Mouse (Mus musculus) MEL (cell line): ENCODE data around the gene Nptx1. TPM values are rescaled to one million over a fixed set of nuclear protein-coding genes. Genes with fewer than 3 reads are reported as not detected.

ENCODE experiments used
- DNase-seq: peaks from one replicate; pipeline ENCODE4 v3.0.0; 2011; ENCODE audit warnings: low read depth, low spot score
- H3K27ac ChIP-seq: 2 replicates; pipeline ENCODE4 v1.5.1; 2012; ENCODE audit warnings: low read depth, mild to moderate bottlenecking, control low read depth, low read length, moderate library complexity; ENCODE audit not compliant: control insufficient read depth
- H3K27me3 ChIP-seq, 2 experiments: fragments of 150-350 bp in 1 of 2; sonication (generic) in 1 of 2; 2 replicates each; pipeline ENCODE4 v1.6.1; 2012; ENCODE audit warnings: low read length in 2 of 2, mild to moderate bottlenecking in 2 of 2, improper control_type of control experiment in 1 of 2, moderate library complexity in 1 of 2; ENCODE audit not compliant: insufficient read depth in 2 of 2, control insufficient read depth in 1 of 2
- H3K36me3 ChIP-seq, 2 experiments: 2 replicates each; pipeline ENCODE4 v1.6.1; 2012 to 2014; ENCODE audit warnings: low read length in 2 of 2, improper control_type of control experiment in 1 of 2, inconsistent platforms in 1 of 2, mild to moderate bottlenecking in 1 of 2; ENCODE audit not compliant: insufficient read depth in 2 of 2, control insufficient read depth in 1 of 2
- H3K4me1 ChIP-seq, 2 experiments: fragments of 150-350 bp in 1 of 2; sonication (generic) in 1 of 2; 2 replicates each; pipeline ENCODE4 v1.6.1; 2012; ENCODE audit warnings: low read length in 2 of 2, improper control_type of control experiment in 1 of 2, mild to moderate bottlenecking in 1 of 2; ENCODE audit not compliant: insufficient read depth in 2 of 2, control insufficient read depth in 1 of 2
- H3K4me3 ChIP-seq, 2 experiments: fragments of 150-350 bp in 1 of 2; sonication (generic) in 1 of 2; 2 replicates each; pipeline ENCODE4 v1.5.1; 2012; ENCODE audit warnings: low read depth in 2 of 2, low read length in 2 of 2, mild to moderate bottlenecking in 2 of 2, moderate library complexity in 2 of 2, control low read depth in 1 of 2, improper control_type of control experiment in 1 of 2; ENCODE audit not compliant: control insufficient read depth in 1 of 2, insufficient read depth in 1 of 2
- H3K79me2 ChIP-seq: 2 replicates; pipeline ENCODE4 v1.6.1; 2012; ENCODE audit warnings: mild to moderate bottlenecking, low read length, moderate library complexity; ENCODE audit not compliant: control insufficient read depth, poor library complexity, insufficient read depth
- H3K9ac ChIP-seq: 2 replicates; pipeline ENCODE4 v1.6.1; 2012; ENCODE audit warnings: low read depth, mild to moderate bottlenecking, control low read depth, low read length, moderate library complexity; ENCODE audit not compliant: control insufficient read depth, poor library complexity, severe bottlenecking
- H3K9me3 ChIP-seq: fragments of 150-350 bp; sonication (generic); replicated peaks from 2 replicates; pipeline ENCODE4 v1.6.1; 2012; ENCODE audit warnings: mild to moderate bottlenecking, low read length, improper control_type of control experiment, moderate library complexity; ENCODE audit not compliant: insufficient read depth
- BHLHE40 ChIP-seq: IDR thresholded peaks from 2 replicates; pipeline ENCODE4 v1.6.1; 2012; ENCODE audit warnings: low read depth, mild to moderate bottlenecking, inconsistent platforms, low read length, improper control_type of control experiment, borderline replicate concordance
- CTCF ChIP-seq, 3 experiments: IDR thresholded peaks in 2 of 3; conservative IDR thresholded peaks in 1 of 3; 2 replicates each; pipeline ENCODE4 v1.5.1; 2011 to 2012; ENCODE audit warnings: low read length in 3 of 3, low read depth in 2 of 3, mild to moderate bottlenecking in 2 of 3, improper control_type of control experiment in 1 of 3, inconsistent platforms in 1 of 3, mixed read lengths in 1 of 3, moderate library complexity in 1 of 3; ENCODE audit not compliant: control insufficient read depth in 1 of 3, insufficient read depth in 1 of 3, poor library complexity in 1 of 3, severe bottlenecking in 1 of 3
- E2F4 ChIP-seq: IDR thresholded peaks from 2 replicates; pipeline ENCODE4 v1.6.1; 2011; ENCODE audit warnings: low read depth, low read length, improper control_type of control experiment, borderline replicate concordance
- ELF1 ChIP-seq: IDR thresholded peaks from 2 replicates; pipeline ENCODE4 v1.6.1; 2014; ENCODE audit warnings: low read depth, mild to moderate bottlenecking, inconsistent platforms, low read length, improper control_type of control experiment, moderate library complexity
- ETS1 ChIP-seq: IDR thresholded peaks from 2 replicates; pipeline ENCODE4 v1.6.1; 2012; ENCODE audit warnings: low read depth, mild to moderate bottlenecking, inconsistent platforms, low read length, improper control_type of control experiment, moderate library complexity
- GABPA ChIP-seq: IDR thresholded peaks from 2 replicates; pipeline ENCODE4 v1.6.1; 2012; ENCODE audit warnings: low read depth, mild to moderate bottlenecking, inconsistent platforms, low read length, improper control_type of control experiment, moderate library complexity
- HCFC1 ChIP-seq: IDR thresholded peaks from 2 replicates; pipeline ENCODE4 v1.6.1; 2012; ENCODE audit warnings: low read depth, mild to moderate bottlenecking, inconsistent platforms, low read length, improper control_type of control experiment, moderate library complexity
- KAT2A ChIP-seq: conservative IDR thresholded peaks from 2 replicates; pipeline ENCODE4 v1.6.1; 2012; ENCODE audit warnings: low read depth, low read length, improper control_type of control experiment, inconsistent platforms
- MAFK ChIP-seq: IDR thresholded peaks from 2 replicates; pipeline ENCODE4 v1.6.1; 2011; ENCODE audit warnings: low read depth, mild to moderate bottlenecking, low read length, improper control_type of control experiment, borderline replicate concordance
- MAX ChIP-seq: IDR thresholded peaks from 2 replicates; pipeline ENCODE4 v1.6.1; 2011; ENCODE audit warnings: low read length, improper control_type of control experiment
- MAZ ChIP-seq: IDR thresholded peaks from 2 replicates; pipeline ENCODE4 v1.6.1; 2012; ENCODE audit warnings: low read depth, mild to moderate bottlenecking, inconsistent platforms, low read length, improper control_type of control experiment
- MEF2A ChIP-seq: IDR thresholded peaks from 2 replicates; pipeline ENCODE4 v1.6.1; 2014; ENCODE audit warnings: low read depth, mild to moderate bottlenecking, inconsistent platforms, low read length, improper control_type of control experiment; ENCODE audit not compliant: poor library complexity, insufficient replicate concordance, severe bottlenecking; ENCODE audit errors: extremely low read depth
- MXI1 ChIP-seq: IDR thresholded peaks from 2 replicates; pipeline ENCODE4 v1.6.1; 2011; ENCODE audit warnings: mild to moderate bottlenecking, low read depth, low read length, improper control_type of control experiment
- NELFE ChIP-seq: IDR thresholded peaks from 2 replicates; pipeline ENCODE4 v1.6.1; 2011; ENCODE audit warnings: low read depth, low read length, improper control_type of control experiment
- NRF1 ChIP-seq: IDR thresholded peaks from 2 replicates; pipeline ENCODE4 v1.6.1; 2014; ENCODE audit warnings: low read depth, mild to moderate bottlenecking, inconsistent platforms, low read length, improper control_type of control experiment, moderate library complexity; ENCODE audit not compliant: poor library complexity, insufficient read depth, severe bottlenecking
- POLR2A ChIP-seq, 2 experiments: IDR thresholded peaks; 2 replicates each; pipeline ENCODE4 v1.6.1; 2011 to 2012; ENCODE audit warnings: low read length in 2 of 2, mild to moderate bottlenecking in 2 of 2, control low read depth in 1 of 2, improper control_type of control experiment in 1 of 2, low read depth in 1 of 2, moderate library complexity in 1 of 2; ENCODE audit not compliant: control insufficient read depth in 1 of 2, insufficient read depth in 1 of 2, poor library complexity in 1 of 2
- POLR2AphosphoS2 ChIP-seq: IDR thresholded peaks from 2 replicates; pipeline ENCODE4 v1.6.1; 2011; ENCODE audit warnings: low read length, improper control_type of control experiment
- SIN3A ChIP-seq: IDR thresholded peaks from 2 replicates; pipeline ENCODE4 v1.6.1; 2012; ENCODE audit warnings: low read length, improper control_type of control experiment, inconsistent platforms
- SMC3 ChIP-seq: IDR thresholded peaks from 2 replicates; pipeline ENCODE4 v1.6.1; 2011; ENCODE audit warnings: low read depth, low read length, improper control_type of control experiment
- TCF12 ChIP-seq: IDR thresholded peaks from 2 replicates; pipeline ENCODE4 v1.6.1; 2014; ENCODE audit warnings: low read depth, mild to moderate bottlenecking, inconsistent platforms, low read length, improper control_type of control experiment, moderate library complexity
- USF1 ChIP-seq: IDR thresholded peaks from 2 replicates; pipeline ENCODE4 v1.6.1; 2014; ENCODE audit warnings: low read depth, mild to moderate bottlenecking, inconsistent platforms, low read length, improper control_type of control experiment, moderate library complexity
- USF2 ChIP-seq, 2 experiments: IDR thresholded peaks; 2 replicates each; pipeline ENCODE4 v1.6.1; 2011 to 2012; ENCODE audit warnings: improper control_type of control experiment in 2 of 2, low read length in 2 of 2, borderline replicate concordance in 1 of 2, inconsistent platforms in 1 of 2, low read depth in 1 of 2, mild to moderate bottlenecking in 1 of 2; ENCODE audit not compliant: insufficient read depth in 1 of 2
- ZC3H11A ChIP-seq: IDR thresholded peaks from 2 replicates; pipeline ENCODE4 v1.6.1; 2012; ENCODE audit warnings: low read depth, mild to moderate bottlenecking, inconsistent platforms, low read length, improper control_type of control experiment
- ZKSCAN1 ChIP-seq: IDR thresholded peaks from 2 replicates; pipeline ENCODE4 v1.6.1; 2012; ENCODE audit warnings: low read depth, mild to moderate bottlenecking, inconsistent platforms, low read length, improper control_type of control experiment, moderate library complexity
- ZMIZ1 ChIP-seq: IDR thresholded peaks from 2 replicates; pipeline ENCODE4 v1.6.1; 2012; ENCODE audit warnings: low read depth, mild to moderate bottlenecking, inconsistent platforms, low read length, improper control_type of control experiment, moderate library complexity
- polyA plus RNA-seq, 2 experiments: library from polyadenylated mRNA; stranded (reverse) in 1 of 2; unstranded in 1 of 2; fragments of >175 nt in 1 of 2; fragments of >200 nt in 1 of 2; gene quantifications; 2 replicates each; pipeline versions ENCODE4 v1.2.1 to v1.2.4; 2012; ENCODE audit warnings: low replicate concordance in 2 of 2, low read depth in 1 of 2; ENCODE audit not compliant: insufficient read length in 2 of 2, insufficient read depth in 1 of 2, missing spikeins in 1 of 2
- total RNA-seq: library from RNA; depleted of rRNA; stranded (reverse); fragments of 300-350 nt; gene quantifications from 2 replicates; pipeline ENCODE4 v1.2.3, GENCODE M21; 2012

Gene Nptx1
- total and polyA plus RNA-seq, 3 experiments: not detected

DNA sequence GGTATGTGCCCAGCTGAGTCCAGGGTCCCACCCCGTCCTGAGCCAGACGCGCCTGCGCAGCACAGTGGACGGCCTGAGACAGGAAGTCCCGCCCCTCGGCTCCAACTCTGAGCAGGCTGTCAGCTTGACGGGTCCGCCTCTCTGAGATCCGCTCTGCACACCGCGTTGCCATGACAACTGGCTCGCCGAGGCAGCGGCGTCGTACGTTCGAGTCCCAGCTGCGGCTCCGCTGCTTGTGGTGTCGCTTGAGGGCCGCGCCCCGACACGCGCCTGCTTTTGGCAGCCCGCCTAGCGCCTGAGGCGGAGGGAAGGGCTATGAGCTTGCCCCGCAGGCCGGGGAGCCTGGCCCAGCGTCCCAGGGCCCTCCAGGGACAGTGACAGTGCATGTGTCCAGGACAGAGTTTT is 23.0 kb downstream of the Nptx1 start:
- TF ChIP-seq MAZ: no peak
- TF ChIP-seq MEF2A: no peak
- TF ChIP-seq MXI1: peak; percentile 95
- peak; percentile 89 for TF ChIP-seq ELF1
- TF ChIP-seq TCF12: peak; percentile 43
- no peak for TF ChIP-seq MAFK
- peak; percentile 59 for TF ChIP-seq MAX
- TF ChIP-seq SMC3: peak; percentile 23; the same call in 1 of the 2 replicates
- no peak for TF ChIP-seq POLR2AphosphoS2
- peak; percentile 69 for TF ChIP-seq HCFC1
- peak; percentile 44 for TF ChIP-seq NELFE
- 0 out of 2 replicates have a peak, but pooled peaks have one; percentile 23 for TF ChIP-seq USF1
- TF ChIP-seq SIN3A: peak; percentile 92
- peak; percentile 51; the same call in 1 of the 2 replicates for TF ChIP-seq ETS1
- peak; percentile 33 to 34; a peak in 1 of 4 replicates for TF ChIP-seq POLR2A (IDR thresholded peaks at IDR 0.05; ENCODE audit: control insufficient read depth in 1 of 2, insufficient read depth in 1 of 2, low read depth in 1 of 2, low read length in 2 of 2, poor library complexity in 1 of 2)
- TF ChIP-seq NRF1: peak; percentile 84
- no peak for TF ChIP-seq ZKSCAN1
- Histone ChIP-seq H3K4me3 (peak overlapping the region; percentile 20 to 35), H3K79me2 (no peaks in the 10 kb centered on the region), H3K36me3 (peaks cover 0 to 4% of the 10 kb centered on the region in 2 experiments; a peak in 1 of 4 replicates), H3K27me3 (peaks cover 0 to 5% of the 10 kb centered on the region in 2 experiments), H3K9me3 (no peaks in the 10 kb centered on the region), H3K4me1 (peaks cover 0 to 8% of the 10 kb centered on the region in 2 experiments; a peak in 2 of 4 replicates), H3K9ac (peak overlapping the region; percentile 46), H3K27ac (no peak overlapping the region)
- peak; percentile 100 for DNase-seq

- Histone ChIP-seq H3K4me1 (peaks cover 0 to 8% of the 10 kb centered on the region in 2 experiments; a peak in 2 of 4 replicates), H3K36me3 (peaks cover 0 to 4% of the 10 kb centered on the region in 2 experiments; a peak in 1 of 4 replicates), H3K4me3 (no peak overlapping the region), H3K27ac (no peak overlapping the region), H3K9ac (no peak overlapping the region), H3K27me3 (peaks cover 9 to 14% of the 10 kb centered on the region in 2 experiments), H3K9me3 (no peaks in the 10 kb centered on the region), H3K79me2 (no peaks in the 10 kb centered on the region)
- no peak for DNase-seq
- no peak for TF ChIP-seq GABPA
- no peak for TF ChIP-seq USF2 (IDR thresholded peaks at IDR 0.05; ENCODE audit: borderline replicate concordance in 1 of 2, insufficient read depth in 1 of 2, low read depth in 1 of 2, low read length in 2 of 2)
- TF ChIP-seq ZMIZ1: no peak
- no peak for TF ChIP-seq MAZ
- no peak for TF ChIP-seq POLR2AphosphoS2
- TF ChIP-seq ZKSCAN1: no peak
- no peak for TF ChIP-seq TCF12
- no peak; a peak in 1 of 6 replicates for TF ChIP-seq CTCF (IDR thresholded peaks at IDR 0.05 in 2 of 3, conservative IDR thresholded peaks at IDR 0.05 in 1 of 3; ENCODE audit: control insufficient read depth in 1 of 3, insufficient read depth in 1 of 3, low read depth in 2 of 3, low read length in 3 of 3, poor library complexity in 1 of 3, severe bottlenecking in 1 of 3)
- TF ChIP-seq HCFC1: no peak
- no peak for TF ChIP-seq SMC3
- no peak for TF ChIP-seq ZC3H11A
- TF ChIP-seq E2F4: no peak
- no peak for TF ChIP-seq USF1
- TF ChIP-seq BHLHE40: no peak
- TF ChIP-seq KAT2A: no peak
- TF ChIP-seq, all 39 proteins: peak for 0
These were observed 24.2 kb downstream of the Nptx1 start for GRCm38 (mm10) chr11:119523392-119523791.
